Mouse (Mus musculus) midbrain, embryonic 15.5 days (tissue): ENCODE measurements around the gene Col26a1. TPM values are rescaled to one million over a fixed set of nuclear protein-coding genes. Genes with fewer than 3 reads are reported as not detected.

Experiments
- ATAC-seq: fragments of 200-750 bp; cut with Nextera tagmentation; replicated peaks from 2 replicates; pipeline ENCODE4 v1.8.0; 2017; ENCODE audit warnings: moderate TSS enrichment
- H3K27ac ChIP-seq: fragments of 300-500 bp; sonication (generic); 2 replicates; pipeline ENCODE4 v1.5.1; 2015; ENCODE audit warnings: mild to moderate bottlenecking, inconsistent platforms
- H3K27me3 ChIP-seq: fragments of 300-500 bp; sonication (generic); replicated peaks from 2 replicates; pipeline ENCODE4 v1.6.1; 2015; ENCODE audit warnings: inconsistent platforms
- H3K36me3 ChIP-seq: fragments of 300-500 bp; sonication (generic); replicated peaks from 2 replicates; pipeline ENCODE4 v1.6.1; 2015; ENCODE audit warnings: inconsistent platforms
- H3K4me1 ChIP-seq: fragments of 300-500 bp; sonication (generic); 2 replicates; pipeline ENCODE4 v1.6.1; 2015; ENCODE audit warnings: inconsistent platforms
- H3K4me2 ChIP-seq: fragments of 300-500 bp; sonication (generic); 2 replicates; pipeline ENCODE4 v1.6.1; 2015; ENCODE audit warnings: inconsistent platforms, mild to moderate bottlenecking, moderate library complexity
- H3K4me3 ChIP-seq: fragments of 300-500 bp; sonication (generic); 2 replicates; pipeline ENCODE4 v1.5.1; 2015; ENCODE audit warnings: mild to moderate bottlenecking, inconsistent platforms
- H3K9ac ChIP-seq: fragments of 300-500 bp; sonication (generic); 2 replicates; pipeline ENCODE4 v1.6.1; 2015; ENCODE audit warnings: mild to moderate bottlenecking, inconsistent platforms
- H3K9me3 ChIP-seq: fragments of 300-500 bp; sonication (generic); 2 replicates; pipeline ENCODE4 v1.6.1; 2016; ENCODE audit warnings: inconsistent platforms
- WGBS: fragments of 180-500 bp; shearing (Covaris S2); methylation state at CpG from one replicate; pipeline ENCODE4 v1.1.7; 2015; ENCODE audit warnings: mixed read lengths; 5-methylcytosine and 5-hydroxymethylcytosine counted together
- polyA plus RNA-seq: library from polyadenylated mRNA; unstranded; fragments of >200 nt; fragmentation: Nextera tagmentation; extraction: Ambion mirVana; gene quantifications from 2 replicates; pipeline ENCODE4 v1.2.1, GENCODE M21; 2015

The Col26a1 gene
- polyA plus RNA-seq, 1 experiment from 2014 or later: 31.6 TPM

- Histone ChIP-seq H3K4me2 (no peak overlapping the region), H3K9me3 (no peaks in the 10 kb centered on the region), H3K4me1 (no peaks in the 10 kb centered on the region), H3K4me3 (no peak overlapping the region), H3K36me3 (no peaks in the 10 kb centered on the region), H3K27ac (no peak overlapping the region), H3K27me3 (no peaks in the 10 kb centered on the region), H3K9ac (no peak overlapping the region)
- ATAC-seq: no peak
- 89% methylated on average over 8 of the region's 8 CpGs for WGBS
Observed at GRCm38 (mm10) chr5:136872417-136872816, 10.6 kb downstream of the Col26a1 start.

- Histone ChIP-seq H3K4me2 (no peak overlapping the region), H3K4me1 (no peaks in the 10 kb centered on the region), H3K9ac (no peak overlapping the region), H3K36me3 (no peaks in the 10 kb centered on the region), H3K27me3 (no peaks in the 10 kb centered on the region), H3K4me3 (no peak overlapping the region), H3K27ac (no peak overlapping the region), H3K9me3 (no peaks in the 10 kb centered on the region)
- ATAC-seq: no peak
- 71% methylated on average over 10 of the region's 10 CpGs for WGBS
Observed at GRCm38 (mm10) chr5:136869451-136870114, 13.4 kb downstream of the Col26a1 start.

- H3K9ac ChIP-seq: no peak overlapping the region
- no peak overlapping the region for H3K4me3 ChIP-seq
- H3K9me3 ChIP-seq: no peaks in the 10 kb centered on the region
- WGBS: 87% methylated on average over 5 of the region's 5 CpGs
- H3K27me3 ChIP-seq: no peaks in the 10 kb centered on the region
- H3K36me3 ChIP-seq: no peaks in the 10 kb centered on the region
- H3K4me2 ChIP-seq: no peak overlapping the region
- H3K27ac ChIP-seq: no peak overlapping the region
- peaks cover 8% of the 10 kb centered on the region for H3K4me1 ChIP-seq
- ATAC-seq: no peak
Observed at GRCm38 (mm10) chr5:136867706-136868105, 15.3 kb downstream of the Col26a1 start.

- Histone ChIP-seq H3K27me3 (no peaks in the 10 kb centered on the region), H3K4me3 (no peak overlapping the region), H3K4me1 (peaks cover 16% of the 10 kb centered on the region), H3K4me2 (no peak overlapping the region), H3K27ac (0 out of 2 replicates have a peak overlapping the region, but pooled peaks have one; percentile 40), H3K9me3 (no peaks in the 10 kb centered on the region), H3K9ac (no peak overlapping the region), H3K36me3 (no peaks in the 10 kb centered on the region)
- WGBS: 22% methylated on average over 14 of the region's 14 CpGs
- no peak for ATAC-seq
Observed at GRCm38 (mm10) chr5:136863961-136864674, 18.9 kb downstream of the Col26a1 start.

GRCm38 (mm10) chr5:136863276-136863675, 19.7 kb downstream of the Col26a1 start:
- Histone ChIP-seq H3K4me2 (no peak overlapping the region), H3K27ac (0 out of 2 replicates have a peak overlapping the region, but pooled peaks have one; percentile 40), H3K9me3 (no peaks in the 10 kb centered on the region), H3K36me3 (no peaks in the 10 kb centered on the region), H3K9ac (no peak overlapping the region), H3K4me3 (no peak overlapping the region), H3K27me3 (no peaks in the 10 kb centered on the region), H3K4me1 (peaks cover 16% of the 10 kb centered on the region)
- no peak for ATAC-seq
- 56% methylated on average over 9 of the region's 9 CpGs for WGBS

GRCm38 (mm10) chr5:136862806-136863205, 20.2 kb downstream of the Col26a1 start:
- no peaks in the 10 kb centered on the region for H3K27me3 ChIP-seq
- no peaks in the 10 kb centered on the region for H3K36me3 ChIP-seq
- no peaks in the 10 kb centered on the region for H3K9me3 ChIP-seq
- H3K27ac ChIP-seq: no peak overlapping the region
- 53% methylated on average over 4 of the region's 4 CpGs for WGBS
- H3K9ac ChIP-seq: no peak overlapping the region
- ATAC-seq: no peak
- H3K4me1 ChIP-seq: peaks cover 16% of the 10 kb centered on the region
- no peak overlapping the region for H3K4me3 ChIP-seq
- H3K4me2 ChIP-seq: no peak overlapping the region

GRCm38 (mm10) chr5:136861191-136861940, 21.6 kb downstream of the Col26a1 start:
- 6% methylated on average over 20 of the region's 20 CpGs for WGBS
- H3K36me3 ChIP-seq: no peaks in the 10 kb centered on the region
- peak overlapping the region; percentile 37 for H3K4me2 ChIP-seq
- H3K4me1 ChIP-seq: peaks cover 16% of the 10 kb centered on the region
- no peaks in the 10 kb centered on the region for H3K27me3 ChIP-seq
- H3K27ac ChIP-seq: peak overlapping the region; percentile 55; the same call in 1 of the 2 replicates
- H3K9me3 ChIP-seq: no peaks in the 10 kb centered on the region
- no peak for ATAC-seq
- H3K9ac ChIP-seq: no peak overlapping the region
- no peak overlapping the region for H3K4me3 ChIP-seq

- no peak overlapping the region for H3K4me3 ChIP-seq
- H3K9me3 ChIP-seq: no peaks in the 10 kb centered on the region
- no peak overlapping the region for H3K27ac ChIP-seq
- no peaks in the 10 kb centered on the region for H3K4me1 ChIP-seq
- H3K27me3 ChIP-seq: no peaks in the 10 kb centered on the region
- H3K4me2 ChIP-seq: no peak overlapping the region
- WGBS: 90% methylated on average over 6 of the region's 6 CpGs
- ATAC-seq: no peak
- H3K36me3 ChIP-seq: no peaks in the 10 kb centered on the region
- H3K9ac ChIP-seq: no peak overlapping the region
Observed at GRCm38 (mm10) chr5:136850716-136851115, 32.3 kb downstream of the Col26a1 start.

- WGBS: 83% methylated on average over 19 of the region's 19 CpGs
- no peak for ATAC-seq
- Histone ChIP-seq H3K4me3 (no peak overlapping the region), H3K9ac (no peak overlapping the region), H3K36me3 (no peaks in the 10 kb centered on the region), H3K9me3 (no peaks in the 10 kb centered on the region), H3K4me2 (no peak overlapping the region), H3K4me1 (no peaks in the 10 kb centered on the region), H3K27me3 (no peaks in the 10 kb centered on the region), H3K27ac (no peak overlapping the region)
Observed at GRCm38 (mm10) chr5:136846385-136847264, 36.4 kb downstream of the Col26a1 start.

GRCm38 (mm10) chr5:136843930-136844329, 39.1 kb downstream of the Col26a1 start:
- WGBS: 63% methylated on average over 5 of the region's 5 CpGs
- ATAC-seq: no peak
- no peaks in the 10 kb centered on the region for H3K27me3 ChIP-seq
- no peaks in the 10 kb centered on the region for H3K36me3 ChIP-seq
- no peak overlapping the region for H3K9ac ChIP-seq
- H3K4me3 ChIP-seq: no peak overlapping the region
- no peak overlapping the region for H3K27ac ChIP-seq
- no peaks in the 10 kb centered on the region for H3K9me3 ChIP-seq
- H3K4me2 ChIP-seq: no peak overlapping the region
- H3K4me1 ChIP-seq: no peaks in the 10 kb centered on the region

GRCm38 (mm10) chr5:136840036-136840435, 43.0 kb downstream of the Col26a1 start:
- ATAC-seq: no peak
- Histone ChIP-seq H3K9me3 (no peaks in the 10 kb centered on the region), H3K27me3 (no peaks in the 10 kb centered on the region), H3K36me3 (no peaks in the 10 kb centered on the region), H3K4me2 (no peak overlapping the region), H3K9ac (no peak overlapping the region), H3K4me3 (no peak overlapping the region), H3K4me1 (no peaks in the 10 kb centered on the region), H3K27ac (no peak overlapping the region)
- 5% methylated on average over 8 of the region's 8 CpGs for WGBS

- no peak overlapping the region for H3K4me3 ChIP-seq
- H3K36me3 ChIP-seq: no peaks in the 10 kb centered on the region
- no peaks in the 10 kb centered on the region for H3K4me1 ChIP-seq
- 87% methylated on average over 3 of the region's 3 CpGs for WGBS
- no peaks in the 10 kb centered on the region for H3K9me3 ChIP-seq
- ATAC-seq: no peak
- no peak overlapping the region for H3K27ac ChIP-seq
- H3K9ac ChIP-seq: no peak overlapping the region
- H3K27me3 ChIP-seq: no peaks in the 10 kb centered on the region
- no peak overlapping the region for H3K4me2 ChIP-seq
Observed at GRCm38 (mm10) chr5:136833053-136833452, 50.0 kb downstream of the Col26a1 start.
